Mouse (Mus musculus): ENCODE data around the gene Olfr699. TPM values are rescaled to one million over a fixed set of nuclear protein-coding genes. Genes with fewer than 3 reads are reported as not detected.
"Not testable (repeated sequence)": the region's sequence is repeated elsewhere in the genome, so short reads cannot be mapped to it uniquely, and the experiment has no call there.

The Olfr699 gene
- not detected in 2 replicates for total RNA-seq (2021)
- long read RNA-seq: 0 reads

- DNase-seq: no peak
Observed at GRCm38 (mm10) chr7:106793098-106793497, at the start of gene Olfr699. Olfr699 (minus strand) TSS chr7:106793198.

GRCm38 (mm10) chr7:106833793-106834192 is 40.8 kb upstream of the Olfr699 start, which contains the start of gene Olfr702:
Olfr702 (minus strand) TSS chr7:106833893.
- no peak for DNase-seq

- DNase-seq: no peak
Observed at GRCm38 (mm10) chr7:106818414-106818813, 25.4 kb upstream of the Olfr699 start.

GRCm38 (mm10) chr7:106815775-106816174 is 22.8 kb upstream of the Olfr699 start:
- no peak for DNase-seq

GRCm38 (mm10) chr7:106813829-106814228 is 20.8 kb upstream of the Olfr699 start, which contains the start of gene Olfr701:
Olfr701 (plus strand) TSS chr7:106814129.
- no peak for DNase-seq

- no peak for DNase-seq
Observed at GRCm38 (mm10) chr7:106808734-106809133, 15.7 kb upstream of the Olfr699 start, which contains the start of gene Olfr700. Olfr700 (minus strand) TSS chr7:106808834.

- DNase-seq: no peak
Observed at GRCm38 (mm10) chr7:106788330-106788729, 4.7 kb downstream of the Olfr699 start.

GRCm38 (mm10) chr7:106761008-106761407 is 32.0 kb downstream of the Olfr699 start:
- DNase-seq: not testable (repeated sequence)

- no peak for DNase-seq
Observed at GRCm38 (mm10) chr7:106758800-106759199, 34.2 kb downstream of the Olfr699 start.

- DNase-seq: no peak
Observed at GRCm38 (mm10) chr7:106755297-106755696, 37.7 kb downstream of the Olfr699 start, which contains the start of gene Olfr698. Olfr698 (minus strand) TSS chr7:106755397.

- no peak for DNase-seq
Observed at GRCm38 (mm10) chr7:106745811-106746210, 47.2 kb downstream of the Olfr699 start.

- DNase-seq: no peak
Observed at GRCm38 (mm10) chr7:106742343-106742742, 50.7 kb downstream of the Olfr699 start, which contains the start of gene Olfr697. Olfr697 (minus strand) TSS chr7:106742443.

Other genes with a start within 250 kb of the Olfr699 start
- gene Olfr693, start 112.6 kb downstream of the Olfr699 start, total RNA-seq (2021): not detected in 2 replicates
- gene Olfr694, start 101.4 kb downstream of the Olfr699 start, total RNA-seq (2021): not detected in 2 replicates
- gene Olfr695, start 76.8 kb downstream of the Olfr699 start, total RNA-seq (2021): not detected in 2 replicates
- gene Olfr697, start 50.8 kb downstream of the Olfr699 start, total RNA-seq (2021): not detected in 2 replicates
- gene Olfr698, start 37.8 kb downstream of the Olfr699 start, total RNA-seq (2021): not detected in 2 replicates
- not detected in 2 replicates for gene Olfr700, start 15.6 kb upstream of the Olfr699 start, total RNA-seq (2021)
- gene Olfr701, start 20.9 kb upstream of the Olfr699 start, total RNA-seq (2021): not detected in 2 replicates
- gene Olfr702, start 40.7 kb upstream of the Olfr699 start, total RNA-seq (2021): not detected in 2 replicates
- not detected in 2 replicates for gene Olfr703, start 50.2 kb upstream of the Olfr699 start, total RNA-seq (2021)
- gene Olfr704, start 70.0 kb upstream of the Olfr699 start, total RNA-seq (2021): not detected in 2 replicates
- gene Olfr705, start 83.7 kb upstream of the Olfr699 start, total RNA-seq (2021): not detected in 2 replicates
- not detected in 2 replicates for gene Olfr706, start 95.0 kb upstream of the Olfr699 start, total RNA-seq (2021)
- not detected in 2 replicates for gene Olfr707, start 108.0 kb upstream of the Olfr699 start, total RNA-seq (2021)
- not detected in 2 replicates for gene Olfr1532-ps1, start 114.8 kb upstream of the Olfr699 start, total RNA-seq (2021)
- gene Olfr709-ps1, start 139.0 kb upstream of the Olfr699 start, total RNA-seq (2021): 0.06 TPM in 1 of 2 replicates, not detected in the other
- not detected in 2 replicates for gene Olfr710, start 155.1 kb upstream of the Olfr699 start, total RNA-seq (2021)
- gene Olfr6, start 170.7 kb upstream of the Olfr699 start, total RNA-seq (2021): not detected in 2 replicates
- gene Olfr711, start 182.3 kb upstream of the Olfr699 start, total RNA-seq (2021): not detected in 2 replicates
- gene Olfr2, start 212.9 kb upstream of the Olfr699 start, total RNA-seq (2021): not detected in 2 replicates
- gene Olfr713, start 238.0 kb upstream of the Olfr699 start, total RNA-seq (2021): not detected in 2 replicates